Mouse (Mus musculus) spleen, adult 2 months (tissue): Measurements from ENCODE around the gene Sos1. TPM values are rescaled to one million over a fixed set of nuclear protein-coding genes. Genes with fewer than 3 reads are reported as not detected.

Experiments used
- DNase-seq, 2 experiments: peaks; one replicate each; pipeline versions ENCODE4 v3.0.0 to v3.0.0-alpha.2; 2012 to 2021; ENCODE audit warnings: low spot score in 2 of 2, low read depth in 1 of 2
- H3K27ac ChIP-seq: fragments of 200-500 bp; 2 replicates; pipeline ENCODE4 v1.5.1; 2012; ENCODE audit warnings: low read length, inconsistent platforms; ENCODE audit not compliant: insufficient read depth
- H3K27me3 ChIP-seq: fragments of 200-500 bp; 2 replicates; pipeline ENCODE4 v1.6.1; 2012; ENCODE audit warnings: mild to moderate bottlenecking, moderate library complexity, low read length, inconsistent platforms; ENCODE audit not compliant: control insufficient read depth, insufficient read depth
- H3K36me3 ChIP-seq: fragments of 200-500 bp; 2 replicates; pipeline ENCODE4 v1.6.1; 2012; ENCODE audit warnings: mild to moderate bottlenecking, low read length, inconsistent platforms; ENCODE audit not compliant: control insufficient read depth, insufficient read depth
- H3K4me1 ChIP-seq: fragments of 200-500 bp; 2 replicates; pipeline ENCODE4 v1.6.1; 2011; ENCODE audit warnings: inconsistent platforms; ENCODE audit not compliant: control insufficient read depth, insufficient read depth, insufficient read length
- H3K4me3 ChIP-seq: fragments of 200-500 bp; 2 replicates; pipeline ENCODE4 v1.5.1; 2011; ENCODE audit warnings: mild to moderate bottlenecking, inconsistent platforms; ENCODE audit not compliant: insufficient read depth, insufficient read length; ENCODE audit errors: extremely low read depth
- CTCF ChIP-seq: fragments of 200-500 bp; IDR thresholded peaks from 2 replicates; pipeline ENCODE4 v1.5.1; 2011; ENCODE audit warnings: mild to moderate bottlenecking, inconsistent platforms; ENCODE audit not compliant: insufficient read depth, insufficient read length, insufficient replicate concordance; ENCODE audit errors: extremely low read depth
- POLR2A ChIP-seq: fragments of 200-500 bp; IDR thresholded peaks from 2 replicates; pipeline ENCODE4 v1.6.1; 2011; ENCODE audit warnings: low read depth, low read length, inconsistent platforms
- WGBS: fragments of 180-500 bp; shearing (Covaris S2); methylation state at CpG from one replicate; pipeline ENCODE4 v1.1.7; 2018; 5-methylcytosine and 5-hydroxymethylcytosine counted together
- polyA plus RNA-seq: library from polyadenylated mRNA; depleted of rRNA; stranded (reverse); fragments of >200 nt; gene quantifications from 2 replicates; pipeline ENCODE4 v1.2.3, GENCODE M21; 2012

Gene Sos1
- polyA plus RNA-seq, 1 experiment: 2.5 TPM

GRCm38 (mm10) chr17:80501805-80502172 is 21.5 kb upstream of the Sos1 start:
- WGBS: 11% methylated on average over 2 of the region's 2 CpGs
- Histone ChIP-seq H3K4me3 (no peak overlapping the region), H3K27ac (peak overlapping the region; percentile 18; the same call in 1 of the 2 replicates), H3K36me3 (no peaks in the 10 kb centered on the region), H3K27me3 (no peaks in the 10 kb centered on the region), H3K4me1 (peaks cover 14% of the 10 kb centered on the region; the same call in 1 of the 2 replicates)
- TF ChIP-seq CTCF (no peak), POLR2A (no peak)
- no peak for DNase-seq

- H3K27ac ChIP-seq: peak overlapping the region; percentile 34; the same call in 1 of the 2 replicates
- H3K4me3 ChIP-seq: no peak overlapping the region
- TF ChIP-seq POLR2A: no peak
- TF ChIP-seq CTCF: no peak
- 33% methylated on average over 5 of the region's 5 CpGs for WGBS
- no peaks in the 10 kb centered on the region for H3K36me3 ChIP-seq
- H3K4me1 ChIP-seq: peaks cover 14% of the 10 kb centered on the region; the same call in 1 of the 2 replicates
- no peak for DNase-seq
- H3K27me3 ChIP-seq: no peaks in the 10 kb centered on the region
Observed at GRCm38 (mm10) chr17:80501037-80501804, 21.0 kb upstream of the Sos1 start.

GRCm38 (mm10) chr17:80500025-80500424 is 19.8 kb upstream of the Sos1 start:
- WGBS: 88% methylated on average over 4 of the region's 4 CpGs

GRCm38 (mm10) chr17:80498600-80499268 is 18.5 kb upstream of the Sos1 start:
- no peak for TF ChIP-seq CTCF
- no peak for TF ChIP-seq POLR2A
- Histone ChIP-seq H3K4me3 (peak overlapping the region; percentile 13; the same call in 1 of the 2 replicates), H3K27ac (peak overlapping the region; percentile 46), H3K36me3 (no peaks in the 10 kb centered on the region), H3K27me3 (no peaks in the 10 kb centered on the region), H3K4me1 (peaks cover 14% of the 10 kb centered on the region; the same call in 1 of the 2 replicates)
- peak in 1 of 2 experiments; percentile 20 for DNase-seq
- WGBS: 59% methylated on average over 11 of the region's 11 CpGs

More at GRCm38 (mm10) chr17:80500025-80500424, 19.8 kb upstream of the Sos1 start:
- TF ChIP-seq CTCF (no peak), POLR2A (no peak)
- Histone ChIP-seq H3K4me3 (no peak overlapping the region), H3K27ac (no peak overlapping the region), H3K27me3 (no peaks in the 10 kb centered on the region), H3K36me3 (no peaks in the 10 kb centered on the region), H3K4me1 (peaks cover 14% of the 10 kb centered on the region; the same call in 1 of the 2 replicates)
- no peak for DNase-seq

- TF ChIP-seq CTCF (no peak), POLR2A (no peak)
- Histone ChIP-seq H3K36me3 (no peaks in the 10 kb centered on the region), H3K4me1 (peaks cover 14% of the 10 kb centered on the region; the same call in 1 of the 2 replicates), H3K27ac (no peak overlapping the region), H3K27me3 (no peaks in the 10 kb centered on the region), H3K4me3 (no peak overlapping the region)
- WGBS: 89% methylated on average over 9 of the region's 9 CpGs
- DNase-seq: no peak
Observed at GRCm38 (mm10) chr17:80497183-80497601, 16.9 kb upstream of the Sos1 start.

GRCm38 (mm10) chr17:80496607-80497170 is 16.4 kb upstream of the Sos1 start:
- no peak overlapping the region for H3K4me3 ChIP-seq
- H3K4me1 ChIP-seq: peaks cover 14% of the 10 kb centered on the region; the same call in 1 of the 2 replicates
- WGBS: 82% methylated on average over 8 of the region's 8 CpGs
- DNase-seq: no peak
- TF ChIP-seq CTCF: no peak
- TF ChIP-seq POLR2A: no peak
- H3K36me3 ChIP-seq: no peaks in the 10 kb centered on the region
- no peaks in the 10 kb centered on the region for H3K27me3 ChIP-seq
- no peak overlapping the region for H3K27ac ChIP-seq
